Mouse (Mus musculus): ENCODE data around the gene Ltf. TPM values are rescaled to one million over a fixed set of nuclear protein-coding genes. Genes with fewer than 3 reads are reported as not detected.
A peak's percentile ranks its signal among the peaks of the same experiment; 100 is the strongest.

The Ltf gene
- polyA plus RNA-seq, 1 experiment from 2014 or later, result 2.4 TPM

GRCm38 (mm10) chr9:110989543-110989942 lies 29.5 kb upstream of the Ltf start:
- WGBS, result 81% methylated on average over 2 of the region's 2 CpGs
- Histone ChIP-seq H3K4me3 (ENCODE audit: low read depth, low read length) (no peak overlapping the region), H3K4me2 (ENCODE audit: low read length) (no peak overlapping the region), H3K36me3 (ENCODE audit: control insufficient read depth, insufficient read depth, low read length) (no peaks in the 10 kb centered on the region), H3K27ac (ENCODE audit: low read length) (no peak overlapping the region), H3K4me1 (ENCODE audit: control insufficient read depth, insufficient read depth, low read length) (no peaks in the 10 kb centered on the region), H3K27me3 (ENCODE audit: control insufficient read depth, insufficient read depth, low read depth, low read length) (no peaks in the 10 kb centered on the region), H3K9ac (ENCODE audit: low read depth, low read length) (no peak overlapping the region), H3K9me3 (replicated peaks; ENCODE audit: control insufficient read depth, low read length, poor library complexity, severe bottlenecking) (no peaks in the 10 kb centered on the region)
- no peak for ATAC-seq

DNA sequence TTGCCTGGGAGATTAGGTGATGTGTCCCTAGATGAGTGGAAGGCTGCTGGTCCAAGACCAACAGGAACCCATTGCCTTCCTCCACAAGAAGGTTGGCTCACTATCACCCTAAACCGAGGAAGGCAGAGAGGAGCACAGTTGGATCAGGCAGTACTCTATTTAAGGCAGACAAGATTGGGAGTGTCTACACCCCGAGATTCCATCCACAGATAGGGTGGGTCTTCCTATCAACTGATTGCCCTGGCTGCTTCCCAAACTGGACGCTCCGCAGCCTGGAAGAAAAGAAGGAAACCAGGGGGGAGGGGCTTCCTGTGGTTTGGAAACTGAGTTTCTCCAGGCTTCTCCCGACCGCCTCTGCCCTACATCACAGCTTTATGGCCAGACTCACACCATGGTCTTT lies 28.9 kb upstream of the Ltf start, which contains the start of gene Rtp3:
Gene Rtp3 (minus strand): TSS at position 380 of the 400 bp plus-strand sequence.
- Histone ChIP-seq H3K4me2 (ENCODE audit: low read length) (no peak within 1 kb of the TSS), H3K4me3 (ENCODE audit: low read depth, low read length) (no peak within 1 kb of the TSS), H3K9me3 (replicated peaks; ENCODE audit: control insufficient read depth, low read length, poor library complexity, severe bottlenecking) (no peaks in the 10 kb centered on the region), H3K9ac (ENCODE audit: low read depth, low read length) (no peak within 1 kb of the TSS), H3K27me3 (ENCODE audit: control insufficient read depth, insufficient read depth, low read depth, low read length) (no peaks in the 10 kb centered on the region), H3K36me3 (ENCODE audit: control insufficient read depth, insufficient read depth, low read length) (no peaks in the 10 kb centered on the region), H3K27ac (ENCODE audit: low read length) (no peak within 1 kb of the TSS), H3K4me1 (ENCODE audit: control insufficient read depth, insufficient read depth, low read length) (no peaks in the 10 kb centered on the region)
- WGBS, result 62% methylated on average over 6 of the region's 6 CpGs
- no peak for ATAC-seq

- H3K27ac ChIP-seq (ENCODE audit: low read length), result no peak overlapping the region
- 48% methylated on average over 3 of the region's 3 CpGs for WGBS
- no peaks in the 10 kb centered on the region for H3K36me3 ChIP-seq (ENCODE audit: control insufficient read depth, insufficient read depth, low read length)
- H3K9me3 ChIP-seq (replicated peaks; ENCODE audit: control insufficient read depth, low read length, poor library complexity, severe bottlenecking), result no peaks in the 10 kb centered on the region
- no peak overlapping the region for H3K9ac ChIP-seq (ENCODE audit: low read depth, low read length)
- no peaks in the 10 kb centered on the region for H3K27me3 ChIP-seq (ENCODE audit: control insufficient read depth, insufficient read depth, low read depth, low read length)
- ATAC-seq, result no peak
- H3K4me3 ChIP-seq (ENCODE audit: low read depth, low read length), result no peak overlapping the region
- no peak overlapping the region for H3K4me2 ChIP-seq (ENCODE audit: low read length)
- no peaks in the 10 kb centered on the region for H3K4me1 ChIP-seq (ENCODE audit: control insufficient read depth, insufficient read depth, low read length)
These were observed 25.8 kb upstream of the Ltf start for GRCm38 (mm10) chr9:110993281-110993709.

DNA sequence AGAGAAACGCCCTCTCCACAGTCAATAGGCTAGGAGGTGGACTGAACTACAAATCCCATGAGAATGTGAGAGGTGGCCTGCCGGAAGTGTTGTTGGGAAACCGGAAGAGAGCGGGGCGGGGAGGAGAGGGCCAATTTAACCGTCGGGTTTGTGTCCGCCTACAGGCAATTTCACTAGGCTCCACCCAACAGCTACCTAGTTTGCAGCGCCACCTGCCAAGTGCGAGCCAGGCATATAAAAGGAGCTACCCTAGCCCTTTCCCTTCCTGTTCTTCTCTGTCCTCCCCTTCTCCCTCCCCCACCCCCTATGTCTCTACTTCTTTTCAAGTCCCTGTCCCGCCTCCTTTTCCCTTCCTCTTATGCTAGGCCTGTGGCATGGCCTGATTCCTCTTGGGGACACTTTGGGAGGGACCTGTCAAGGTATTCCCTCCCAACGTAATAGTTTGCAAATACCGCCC lies 24.3 kb upstream of the Ltf start:
- Histone ChIP-seq H3K27me3 (ENCODE audit: control insufficient read depth, insufficient read depth, low read depth, low read length) (no peaks in the 10 kb centered on the region), H3K4me3 (ENCODE audit: low read depth, low read length) (peak overlapping the region; percentile 47), H3K9ac (ENCODE audit: low read depth, low read length) (peak overlapping the region; percentile 61), H3K4me2 (ENCODE audit: low read length) (peak overlapping the region; percentile 57), H3K36me3 (ENCODE audit: control insufficient read depth, insufficient read depth, low read length) (no peaks in the 10 kb centered on the region), H3K4me1 (ENCODE audit: control insufficient read depth, insufficient read depth, low read length) (no peaks in the 10 kb centered on the region), H3K27ac (ENCODE audit: low read length) (peak overlapping the region; percentile 73), H3K9me3 (replicated peaks; ENCODE audit: control insufficient read depth, low read length, poor library complexity, severe bottlenecking) (no peaks in the 10 kb centered on the region)
- ATAC-seq, result peak; percentile 90
- 10% methylated on average over 13 of the region's 13 CpGs for WGBS

- WGBS, result 3% methylated on average over 5 of the region's 5 CpGs
- no peak overlapping the region for H3K27ac ChIP-seq (ENCODE audit: low read length)
- no peak overlapping the region for H3K9ac ChIP-seq (ENCODE audit: low read depth, low read length)
- no peak overlapping the region for H3K4me2 ChIP-seq (ENCODE audit: low read length)
- no peaks in the 10 kb centered on the region for H3K27me3 ChIP-seq (ENCODE audit: control insufficient read depth, insufficient read depth, low read depth, low read length)
- no peak overlapping the region for H3K4me3 ChIP-seq (ENCODE audit: low read depth, low read length)
- ATAC-seq, result no peak
- H3K36me3 ChIP-seq (ENCODE audit: control insufficient read depth, insufficient read depth, low read length), result no peaks in the 10 kb centered on the region
- no peaks in the 10 kb centered on the region for H3K4me1 ChIP-seq (ENCODE audit: control insufficient read depth, insufficient read depth, low read length)
- H3K9me3 ChIP-seq (replicated peaks; ENCODE audit: control insufficient read depth, low read length, poor library complexity, severe bottlenecking), result no peaks in the 10 kb centered on the region
These were observed 21.8 kb upstream of the Ltf start for GRCm38 (mm10) chr9:110997245-110997644.

- Histone ChIP-seq H3K4me2 (ENCODE audit: low read length) (no peak overlapping the region), H3K36me3 (ENCODE audit: control insufficient read depth, insufficient read depth, low read length) (no peaks in the 10 kb centered on the region), H3K4me1 (ENCODE audit: control insufficient read depth, insufficient read depth, low read length) (no peaks in the 10 kb centered on the region), H3K27ac (ENCODE audit: low read length) (no peak overlapping the region), H3K9ac (ENCODE audit: low read depth, low read length) (no peak overlapping the region), H3K27me3 (ENCODE audit: control insufficient read depth, insufficient read depth, low read depth, low read length) (no peaks in the 10 kb centered on the region), H3K4me3 (ENCODE audit: low read depth, low read length) (no peak overlapping the region), H3K9me3 (replicated peaks; ENCODE audit: control insufficient read depth, low read length, poor library complexity, severe bottlenecking) (no peaks in the 10 kb centered on the region)
- WGBS, result 86% methylated on average over 2 of the region's 2 CpGs
- ATAC-seq, result no peak
These were observed 20.0 kb upstream of the Ltf start for GRCm38 (mm10) chr9:110999056-110999455.

DNA sequence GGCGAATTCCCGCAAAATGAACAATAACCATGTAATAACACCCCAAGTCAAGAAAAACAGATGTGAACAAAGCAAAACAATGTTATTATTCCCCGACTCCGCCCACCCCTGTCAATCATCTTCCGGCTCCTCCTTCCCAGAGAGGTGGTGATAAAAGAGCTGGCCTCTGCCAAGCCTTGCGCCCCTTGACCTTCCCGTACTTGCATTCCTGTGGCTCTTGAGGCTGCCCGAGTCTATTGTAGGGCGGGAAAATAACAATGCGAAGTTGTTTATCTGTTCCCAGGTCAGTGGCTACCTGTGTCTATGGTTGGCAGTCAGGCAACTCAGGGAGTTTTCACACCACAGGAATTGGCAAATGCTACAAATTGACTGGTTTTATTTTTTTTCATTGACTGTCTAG lies 19.2 kb upstream of the Ltf start:
- Histone ChIP-seq H3K27ac (ENCODE audit: low read length) (no peak overlapping the region), H3K4me2 (ENCODE audit: low read length) (no peak overlapping the region), H3K36me3 (ENCODE audit: control insufficient read depth, insufficient read depth, low read length) (no peaks in the 10 kb centered on the region), H3K27me3 (ENCODE audit: control insufficient read depth, insufficient read depth, low read depth, low read length) (no peaks in the 10 kb centered on the region), H3K9ac (ENCODE audit: low read depth, low read length) (no peak overlapping the region), H3K4me3 (ENCODE audit: low read depth, low read length) (no peak overlapping the region), H3K4me1 (ENCODE audit: control insufficient read depth, insufficient read depth, low read length) (no peaks in the 10 kb centered on the region), H3K9me3 (replicated peaks; ENCODE audit: control insufficient read depth, low read length, poor library complexity, severe bottlenecking) (no peaks in the 10 kb centered on the region)
- 84% methylated on average over 10 of the region's 10 CpGs for WGBS
- ATAC-seq, result no peak

DNA sequence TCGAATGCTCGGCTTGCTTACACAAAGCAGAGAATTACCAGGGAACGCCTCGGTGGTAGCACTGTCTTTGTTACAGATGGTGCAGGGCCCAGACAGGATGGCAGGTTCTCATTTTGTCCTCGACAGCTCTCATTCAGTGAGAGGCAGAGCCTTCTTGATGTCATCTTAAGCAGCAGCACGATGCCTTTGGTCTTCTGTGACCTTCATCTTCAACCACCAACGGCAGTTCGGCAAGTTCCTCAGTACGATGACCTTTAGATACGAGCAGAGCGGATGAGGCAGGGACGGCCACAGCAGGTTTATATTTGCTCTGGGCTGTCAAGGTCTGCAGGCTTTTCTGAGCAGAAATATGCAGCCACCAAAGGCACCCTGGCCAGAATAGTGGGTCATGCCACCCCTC lies 17.4 kb upstream of the Ltf start:
- Histone ChIP-seq H3K9me3 (replicated peaks; ENCODE audit: control insufficient read depth, low read length, poor library complexity, severe bottlenecking) (no peaks in the 10 kb centered on the region), H3K9ac (ENCODE audit: low read depth, low read length) (no peak overlapping the region), H3K27ac (ENCODE audit: low read length) (no peak overlapping the region), H3K4me3 (ENCODE audit: low read depth, low read length) (no peak overlapping the region), H3K4me1 (ENCODE audit: control insufficient read depth, insufficient read depth, low read length) (no peaks in the 10 kb centered on the region), H3K27me3 (ENCODE audit: control insufficient read depth, insufficient read depth, low read depth, low read length) (no peaks in the 10 kb centered on the region), H3K36me3 (ENCODE audit: control insufficient read depth, insufficient read depth, low read length) (no peaks in the 10 kb centered on the region), H3K4me2 (ENCODE audit: low read length) (no peak overlapping the region)
- 83% methylated on average over 12 of the region's 12 CpGs for WGBS
- ATAC-seq, result no peak

- Histone ChIP-seq H3K4me1 (ENCODE audit: control insufficient read depth, insufficient read depth, low read length) (no peaks in the 10 kb centered on the region), H3K27me3 (ENCODE audit: control insufficient read depth, insufficient read depth, low read depth, low read length) (no peaks in the 10 kb centered on the region), H3K9ac (ENCODE audit: low read depth, low read length) (no peak overlapping the region), H3K4me2 (ENCODE audit: low read length) (no peak overlapping the region), H3K36me3 (ENCODE audit: control insufficient read depth, insufficient read depth, low read length) (no peaks in the 10 kb centered on the region), H3K4me3 (ENCODE audit: low read depth, low read length) (no peak overlapping the region), H3K9me3 (replicated peaks; ENCODE audit: control insufficient read depth, low read length, poor library complexity, severe bottlenecking) (no peaks in the 10 kb centered on the region), H3K27ac (ENCODE audit: low read length) (no peak overlapping the region)
- 93% methylated on average over 9 of the region's 9 CpGs for WGBS
- no peak for ATAC-seq
These were observed 15.8 kb upstream of the Ltf start for GRCm38 (mm10) chr9:111003279-111003678.
